Mouse (Mus musculus) urinary bladder, postnatal 36 days (tissue): Measurements from ENCODE around the gene Plvap.
"Not testable (repeated sequence)": the region's sequence is repeated elsewhere in the genome, so short reads cannot be mapped to it uniquely, and the experiment has no call there.

Source experiments
- DNase-seq, 2 experiments: peaks; one replicate each; pipeline ENCODE4 v3.0.0; 2022; ENCODE audit warnings: low spot score in 2 of 2, mixed read lengths in 1 of 2

The Plvap gene

DNA sequence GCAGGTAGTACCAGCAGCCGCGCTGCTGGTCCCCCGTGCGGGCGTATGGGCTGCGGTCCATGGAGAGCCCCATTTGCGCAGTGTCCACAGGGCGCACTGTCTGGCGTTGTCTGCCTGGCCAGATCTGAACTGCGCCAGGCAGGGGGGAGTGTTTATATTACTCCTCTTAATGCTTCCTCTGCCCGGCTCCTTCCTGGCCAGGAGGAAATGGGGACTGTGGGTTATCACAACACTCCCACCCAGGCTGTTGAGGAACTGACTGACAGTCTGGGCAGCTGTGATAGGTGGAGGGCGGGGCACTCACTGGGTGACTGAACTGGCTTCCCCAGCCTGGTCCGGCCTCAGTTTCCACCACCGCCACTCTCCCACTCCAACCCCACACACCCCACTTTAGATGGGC, at the start of gene Plvap:
TSS of gene Plvap (minus strand) at position 109 of the 400 bp plus-strand sequence.
- no peak for DNase-seq

DNA sequence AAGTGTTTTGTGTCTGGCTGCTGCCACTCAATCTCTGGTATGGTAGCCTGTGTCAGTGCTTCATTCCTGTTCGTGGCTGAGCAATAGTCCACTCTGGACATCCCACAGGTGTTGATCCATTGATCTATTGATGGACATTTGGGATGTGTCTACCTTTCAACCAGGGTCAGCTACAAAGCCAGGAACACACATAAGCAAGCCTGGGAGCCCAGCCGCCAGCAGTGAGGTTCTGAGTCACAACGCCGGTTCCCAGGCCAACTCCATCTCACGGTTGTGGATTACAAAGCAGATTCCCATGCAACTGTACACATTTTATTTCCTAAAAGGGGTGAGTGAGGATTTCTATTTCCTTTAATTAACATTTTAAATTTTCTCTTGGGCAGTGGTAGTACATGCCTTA, 49.2 kb upstream of the Plvap start:
- DNase-seq: no peak

DNA sequence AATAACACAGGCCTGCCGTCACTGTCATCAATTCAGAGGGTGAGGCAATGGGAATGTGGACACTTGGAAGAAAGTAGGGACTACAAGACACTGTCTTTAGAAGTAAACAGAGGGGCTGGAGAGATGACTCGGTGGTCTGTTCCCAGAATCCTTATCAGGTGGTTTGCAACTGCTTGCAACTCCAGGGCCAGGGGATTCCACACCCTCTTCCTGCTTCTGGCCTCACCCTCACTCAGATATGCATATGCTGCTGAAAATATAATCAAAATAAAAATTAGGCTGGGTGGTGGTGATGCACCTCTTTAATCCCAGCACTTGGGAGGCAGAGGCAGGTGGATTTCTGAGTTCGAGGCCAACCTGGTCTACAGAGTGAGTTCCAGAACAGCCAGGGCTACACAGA, 48.5 kb upstream of the Plvap start:
- DNase-seq: no peak

DNA sequence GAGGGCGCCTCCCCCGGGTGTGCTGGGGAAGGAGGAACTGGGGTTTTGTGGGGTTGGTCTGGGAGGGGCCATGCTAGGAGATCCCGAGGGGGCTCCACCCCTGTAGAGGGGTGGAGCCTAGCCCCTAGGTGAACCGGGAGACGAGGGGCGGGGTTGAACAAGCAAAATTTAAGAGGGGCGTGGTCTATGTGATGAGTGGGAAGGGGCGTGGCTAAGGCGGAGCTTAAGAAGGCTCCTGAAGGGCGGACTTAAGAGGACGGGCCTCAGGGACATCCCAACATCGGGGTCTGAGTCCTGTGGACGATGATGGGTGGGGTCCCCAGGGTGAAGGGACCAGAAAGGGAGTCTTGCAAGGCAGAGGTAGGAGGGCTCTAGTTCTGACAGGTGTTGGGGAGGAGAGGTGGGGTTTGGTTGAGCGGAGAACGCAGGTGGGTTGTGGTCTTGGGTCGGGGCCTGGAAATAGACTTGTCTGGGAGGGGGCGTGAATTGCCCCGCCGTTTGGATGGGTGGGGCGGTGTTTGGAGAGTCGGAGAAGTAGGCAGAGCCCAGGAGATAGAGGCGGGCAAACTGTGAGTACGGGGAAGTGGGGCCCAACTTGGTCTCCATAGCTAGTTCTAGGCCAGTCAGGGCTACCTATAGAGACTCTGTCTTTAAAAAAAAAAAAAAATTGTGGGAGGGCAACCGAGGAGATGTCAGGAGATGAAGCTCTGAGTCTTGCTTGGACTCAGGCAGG, 47.6 kb upstream of the Plvap start:
- peak; percentile 66 to 78 for DNase-seq

DNA sequence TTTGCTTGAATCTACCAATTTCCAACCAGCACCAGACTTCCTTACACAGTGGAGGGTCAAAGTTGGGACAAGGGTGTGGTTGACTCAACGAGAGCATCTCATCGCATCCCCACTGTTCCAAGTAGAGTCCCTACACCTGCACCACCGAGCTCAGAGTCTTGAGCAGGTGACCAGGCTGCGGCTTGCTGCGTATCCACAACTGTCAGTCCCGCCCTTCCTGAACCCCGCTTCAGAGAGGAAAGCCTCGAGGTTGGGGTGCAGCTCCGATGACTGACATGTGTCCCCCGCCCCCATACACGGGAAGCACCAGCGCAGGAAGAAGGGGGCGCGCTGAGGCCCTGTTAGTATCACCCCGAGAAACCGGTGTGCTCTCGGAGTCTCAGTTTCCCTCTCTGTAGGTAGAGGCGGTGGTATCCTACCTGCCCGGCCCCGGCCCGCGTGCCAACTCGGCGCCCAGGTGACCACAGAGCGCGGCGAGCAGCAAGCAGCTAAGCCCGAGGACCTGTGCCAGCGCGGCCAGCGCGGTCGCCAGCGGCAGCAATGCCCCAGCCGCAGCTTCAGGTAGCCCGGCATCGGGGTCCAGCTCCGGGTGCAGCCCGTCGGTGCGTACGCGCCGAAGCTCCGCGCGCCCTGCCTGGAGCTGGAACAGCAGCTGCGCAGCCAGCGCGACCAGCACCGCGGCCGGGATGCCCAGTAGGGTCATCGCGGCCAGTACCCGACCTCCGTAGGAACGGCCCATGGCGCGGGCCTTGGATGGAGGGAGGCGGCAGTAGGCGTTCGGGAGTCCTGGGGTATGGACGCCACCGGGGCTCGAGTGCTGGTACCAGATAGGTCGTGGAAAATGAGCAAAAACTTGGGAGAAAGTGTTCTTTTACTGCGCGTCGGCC, 46.8 kb upstream of the Plvap start, which contains the start of gene Tmem221:
TSS of gene Tmem221 (minus strand) at position 801 of the 887 bp plus-strand sequence.
- no peak for DNase-seq

DNA sequence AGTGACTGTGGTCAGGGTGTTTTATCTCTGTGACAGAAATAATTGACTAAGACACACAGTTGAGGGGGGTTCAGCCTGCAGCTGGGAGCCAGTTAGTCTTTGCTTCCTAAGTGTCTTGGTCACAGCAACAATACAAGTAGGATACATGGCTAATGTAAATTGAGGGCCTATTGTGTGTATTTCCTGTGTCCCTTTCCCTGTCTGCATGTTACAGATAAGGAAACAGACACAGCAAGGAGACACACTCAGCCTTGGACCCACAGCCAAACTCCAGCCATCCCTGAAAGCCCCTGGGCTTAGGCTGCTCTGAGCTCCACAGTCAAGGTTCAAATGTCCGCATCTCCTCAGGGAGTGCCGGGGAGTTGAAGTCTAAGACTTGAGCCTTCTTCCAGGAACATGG, 43.1 kb upstream of the Plvap start:
- DNase-seq: no peak

DNA sequence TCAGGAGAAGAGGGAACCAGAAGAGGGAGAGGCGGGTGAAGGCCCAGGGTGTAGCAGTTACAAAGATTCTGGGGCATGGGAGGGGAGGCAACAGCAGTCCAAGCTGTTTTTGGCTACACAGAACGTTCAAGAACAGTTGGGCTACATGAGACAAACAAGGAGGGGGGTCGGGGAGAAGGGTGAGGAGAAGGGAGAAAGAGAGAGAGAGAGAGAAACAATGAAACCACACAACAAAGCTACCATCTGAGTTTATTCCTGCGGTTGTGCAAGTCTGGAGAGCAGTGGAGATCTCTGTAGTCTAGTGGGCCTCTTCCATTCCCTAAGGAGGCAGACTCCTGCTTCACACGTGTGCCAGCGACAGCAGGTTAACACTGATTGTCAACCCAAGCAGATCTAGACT, 42.4 kb upstream of the Plvap start:
- DNase-seq: no peak

DNA sequence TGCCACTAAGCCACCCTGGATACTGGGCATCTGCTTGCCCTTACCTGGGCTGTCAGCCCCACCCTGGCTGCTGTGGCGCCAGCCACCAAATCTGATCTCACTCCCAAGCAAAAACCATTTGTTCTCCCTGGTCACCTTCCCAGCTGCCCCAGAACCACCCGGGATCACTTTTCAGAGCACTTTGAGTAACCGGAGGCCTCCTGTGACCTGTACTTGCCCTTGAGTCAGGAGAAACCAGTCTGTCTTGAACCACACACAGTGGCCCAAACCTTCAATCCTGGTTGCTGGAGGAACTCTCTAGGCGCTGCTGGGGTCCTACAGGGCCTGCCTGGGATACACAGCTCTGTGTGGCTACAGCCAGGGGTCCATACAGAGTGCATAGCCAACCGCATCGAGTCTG, 41.2 kb upstream of the Plvap start:
- no peak for DNase-seq

DNA sequence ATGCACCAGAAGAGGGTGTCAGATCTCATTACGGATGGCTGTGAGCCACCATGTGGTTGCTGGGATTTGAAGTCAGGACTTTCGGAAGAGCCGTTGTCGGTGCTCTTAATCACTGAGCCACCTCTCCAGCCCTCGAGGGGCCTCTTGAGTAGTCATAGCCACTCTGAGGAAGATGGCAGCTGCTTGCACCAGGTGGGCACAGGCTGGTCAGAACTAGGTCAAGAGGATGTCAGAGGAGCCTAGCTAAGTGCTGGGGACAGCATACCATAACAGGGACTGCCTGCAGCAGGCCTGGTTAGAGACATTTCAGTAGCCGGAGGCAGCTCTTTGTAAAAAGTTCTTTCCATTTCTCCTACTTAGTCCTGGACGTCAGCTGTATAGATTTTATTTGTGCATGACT, 39.2 kb upstream of the Plvap start:
- no peak for DNase-seq

DNA sequence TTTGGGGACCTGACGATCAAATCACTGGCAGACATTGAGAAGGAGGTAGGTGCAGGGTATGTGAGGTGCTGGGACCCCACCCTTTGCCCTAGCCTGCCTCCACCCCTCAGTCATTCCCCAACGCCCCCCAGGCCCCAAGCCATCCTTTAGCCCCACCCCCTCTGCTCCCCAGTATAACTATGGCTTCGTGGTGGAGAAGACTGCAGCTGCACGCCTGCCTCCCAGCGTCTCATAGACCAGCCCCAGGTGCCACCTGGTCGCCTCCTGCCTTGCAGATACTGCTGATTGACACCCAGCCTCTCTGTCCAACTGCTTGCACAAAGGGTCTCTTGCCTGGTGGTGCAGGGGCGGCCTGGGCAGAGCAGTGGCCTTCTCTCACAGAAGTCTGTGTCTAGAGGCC, 36.0 kb upstream of the Plvap start:
- no peak for DNase-seq

DNA sequence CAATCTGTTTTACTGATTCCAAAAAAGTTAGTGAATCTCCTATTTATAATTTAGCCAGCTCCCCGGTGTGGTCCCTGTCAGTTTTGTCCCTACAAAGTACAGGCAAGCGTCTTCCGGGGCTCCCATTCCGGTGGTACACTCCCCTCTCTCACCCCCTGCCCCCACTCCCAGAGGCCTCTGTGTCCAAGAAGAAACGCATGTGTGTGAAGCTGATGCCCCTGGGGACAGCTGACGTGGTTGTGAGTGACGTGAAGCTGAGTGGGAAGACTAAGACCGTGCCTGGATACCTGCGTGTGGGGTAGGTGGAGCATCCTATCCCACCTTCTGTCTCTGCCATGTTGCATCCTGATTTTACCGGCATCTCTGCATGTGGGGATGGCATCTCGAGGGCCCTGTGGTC, 33.5 kb upstream of the Plvap start:
- DNase-seq: no peak

DNA sequence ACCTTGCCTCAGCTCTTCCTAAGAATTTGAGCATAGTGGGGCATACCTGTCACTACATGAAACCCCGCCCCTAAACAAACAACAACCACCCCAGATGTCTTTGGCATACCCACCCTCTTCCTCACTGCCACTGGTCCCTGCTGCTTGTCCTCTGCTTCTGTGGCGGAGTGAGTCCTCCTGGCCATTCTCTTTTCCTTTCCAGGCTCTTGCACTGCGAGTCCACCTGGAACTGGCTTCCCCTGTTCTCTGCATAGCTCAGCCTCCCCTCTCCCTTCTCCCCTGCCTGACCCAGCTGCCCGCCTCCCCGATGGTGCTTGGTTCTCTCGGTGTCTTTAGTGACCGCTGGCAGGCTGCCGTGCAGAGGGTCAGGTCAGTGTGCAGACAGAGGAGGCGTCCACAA, 32.2 kb upstream of the Plvap start:
- no peak for DNase-seq

DNA sequence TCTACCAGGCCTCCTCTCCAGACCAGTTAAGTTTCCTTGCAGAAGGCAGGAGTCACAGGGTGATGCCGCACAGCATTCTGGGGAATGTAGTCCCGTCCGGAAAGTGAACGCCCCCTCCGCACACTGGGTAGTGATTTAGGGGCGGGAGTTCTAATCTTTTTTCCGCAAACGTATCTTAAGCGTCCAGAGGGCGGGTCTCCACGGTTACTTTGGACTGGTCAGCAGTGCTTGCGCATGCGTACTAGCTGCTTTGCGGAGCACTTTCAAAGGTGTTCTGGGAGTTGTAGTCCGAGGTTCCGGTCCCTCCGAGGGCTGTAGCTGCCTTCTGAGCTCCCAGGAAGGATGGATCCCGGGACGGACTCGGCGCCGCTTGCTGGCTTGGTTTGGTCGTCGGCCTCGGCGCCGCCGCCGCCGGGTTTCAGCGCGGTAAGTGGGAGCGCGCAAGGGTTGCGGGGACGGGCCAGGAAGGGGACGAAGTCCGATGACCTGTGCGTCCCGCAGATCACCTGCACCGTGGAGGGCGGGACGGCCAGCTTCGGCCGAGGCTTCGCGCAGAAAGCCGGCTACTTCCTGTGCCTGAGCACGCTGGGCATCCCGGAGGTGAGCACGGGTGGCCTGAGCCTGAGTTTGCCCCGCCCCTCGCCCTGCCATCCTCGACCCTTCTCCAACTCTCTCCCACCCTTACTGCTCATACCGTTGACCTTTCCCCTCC, 31.2 kb upstream of the Plvap start, which contains the start of gene Mvb12a:
TSS of gene Mvb12a (plus strand) at position 291 of the 712 bp plus-strand sequence.
- peak; percentile 90 to 97 for DNase-seq

DNA sequence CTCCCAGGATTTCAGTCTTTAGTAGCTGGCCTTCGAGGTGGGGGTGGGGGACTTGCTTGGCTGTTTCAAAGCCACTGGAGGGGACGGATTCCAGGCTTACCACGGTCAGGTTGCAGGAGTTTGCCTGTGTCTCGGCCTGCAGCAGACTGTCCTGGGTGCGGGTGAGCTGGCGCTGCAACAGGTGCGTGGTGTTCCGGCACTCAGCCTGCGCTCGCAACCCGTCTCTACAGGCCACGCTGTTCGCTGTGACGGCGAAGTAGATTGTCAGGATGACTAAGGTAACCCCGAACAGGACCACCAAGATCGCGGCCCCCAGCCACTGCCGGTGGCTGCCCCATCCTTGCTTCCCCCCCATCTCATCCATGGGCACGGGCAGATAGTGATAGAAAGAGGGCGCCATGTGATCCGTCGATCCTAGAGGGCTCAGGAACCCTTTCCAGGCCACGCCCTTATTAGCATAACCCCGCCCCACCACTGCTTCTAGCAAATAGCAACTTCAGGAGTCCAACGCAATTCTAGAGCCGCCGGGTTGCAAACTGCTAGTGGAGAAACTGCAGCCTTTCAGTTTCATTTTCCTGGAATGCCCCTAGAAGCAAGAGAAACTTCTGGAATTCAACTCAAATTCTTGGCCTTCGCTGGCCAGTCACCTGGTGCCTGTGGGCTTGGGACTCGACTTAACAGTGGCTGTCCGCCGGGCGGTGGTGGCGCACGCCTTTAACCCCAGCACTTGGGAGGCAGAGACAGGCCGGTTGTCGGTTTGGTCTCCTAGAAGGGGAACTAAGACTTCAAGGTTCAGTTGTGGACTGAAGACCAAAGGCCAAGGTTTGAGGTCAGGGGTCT, 25.7 kb upstream of the Plvap start, which contains the start of gene Bst2:
TSS of gene Bst2 (minus strand) at position 429 of the 840 bp plus-strand sequence.
- peak; percentile 82 to 90 for DNase-seq

DNA sequence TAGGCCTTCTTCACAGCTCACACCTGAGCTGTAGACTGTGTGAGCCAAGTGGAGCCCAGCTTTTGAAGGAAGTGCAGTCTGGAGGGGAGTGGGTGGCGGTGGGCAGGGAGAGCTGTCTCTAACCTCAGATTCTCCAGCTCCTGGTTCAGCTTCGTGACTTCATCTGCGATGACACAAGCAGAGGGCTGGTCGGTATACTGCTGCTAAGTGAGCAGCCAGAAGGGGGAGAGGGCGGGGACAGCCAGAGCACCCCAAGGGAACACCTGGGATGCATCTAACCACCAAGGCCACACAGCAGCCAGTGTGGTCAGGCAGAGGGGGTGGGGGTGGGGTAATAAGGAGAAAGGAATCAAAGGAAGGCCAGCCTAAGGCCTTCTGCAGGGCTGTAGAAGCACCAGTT, 24.1 kb upstream of the Plvap start:
- no peak for DNase-seq

DNA sequence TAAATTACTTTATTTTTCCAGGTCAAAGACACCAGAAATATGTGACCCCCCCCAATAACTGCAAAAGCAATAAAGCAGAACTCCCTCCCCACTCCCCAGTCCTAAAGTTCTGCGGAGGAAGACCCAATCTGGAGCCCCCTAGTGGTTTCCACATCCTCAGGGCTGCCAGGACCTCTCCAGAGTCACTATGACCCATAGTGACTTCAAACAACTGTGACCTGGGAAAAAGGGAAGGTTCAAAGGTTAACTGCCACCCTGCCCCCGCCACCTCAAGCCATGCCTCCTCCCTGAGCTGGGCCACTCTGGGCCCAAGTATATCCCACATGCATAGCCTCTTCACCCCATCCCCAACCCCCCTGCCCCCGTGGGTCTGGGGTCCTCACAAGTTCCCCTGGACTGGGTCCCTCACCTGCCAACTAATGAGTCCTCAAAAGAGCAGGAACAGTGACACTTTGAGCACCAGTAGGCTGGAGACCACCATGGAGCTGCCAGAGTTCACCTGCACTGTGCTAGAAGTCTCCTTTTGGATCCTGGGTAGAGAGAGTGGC, 22.8 kb upstream of the Plvap start:
- no peak for DNase-seq

DNA sequence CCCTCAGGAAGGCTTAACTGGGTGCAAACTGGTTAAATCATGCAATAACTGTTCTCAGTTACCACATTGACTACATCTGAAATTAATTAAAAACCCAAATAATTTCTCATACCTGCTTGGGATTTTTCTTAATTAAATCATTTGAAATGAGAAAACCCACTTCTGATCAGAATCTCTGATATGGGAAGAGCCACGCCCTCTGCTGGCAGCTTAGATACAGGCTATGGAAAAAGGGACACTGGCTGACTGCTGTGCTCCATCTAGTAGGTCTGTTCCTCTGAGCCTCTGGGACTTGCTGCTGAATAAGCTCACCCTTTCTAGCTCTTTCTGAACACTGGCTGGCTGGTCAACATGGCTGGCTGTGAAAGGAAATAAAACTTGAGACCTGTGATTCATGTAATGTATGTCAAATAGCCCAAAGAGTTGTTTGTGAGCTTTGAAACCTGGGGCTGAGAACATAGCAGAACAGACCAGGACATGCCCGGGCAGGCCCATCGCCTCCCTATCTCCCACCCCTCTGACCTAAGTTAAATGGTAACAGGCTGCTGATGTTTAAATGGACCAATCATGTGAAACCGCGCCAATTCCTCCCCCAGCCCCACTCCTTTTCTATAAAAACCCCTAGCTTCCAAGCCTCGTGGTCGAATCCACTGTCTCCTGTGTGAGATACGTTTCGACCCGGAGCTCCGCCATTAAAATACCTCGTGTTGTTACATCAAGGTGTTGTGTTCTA, 19.3 kb upstream of the Plvap start:
- DNase-seq: not testable (repeated sequence)

DNA sequence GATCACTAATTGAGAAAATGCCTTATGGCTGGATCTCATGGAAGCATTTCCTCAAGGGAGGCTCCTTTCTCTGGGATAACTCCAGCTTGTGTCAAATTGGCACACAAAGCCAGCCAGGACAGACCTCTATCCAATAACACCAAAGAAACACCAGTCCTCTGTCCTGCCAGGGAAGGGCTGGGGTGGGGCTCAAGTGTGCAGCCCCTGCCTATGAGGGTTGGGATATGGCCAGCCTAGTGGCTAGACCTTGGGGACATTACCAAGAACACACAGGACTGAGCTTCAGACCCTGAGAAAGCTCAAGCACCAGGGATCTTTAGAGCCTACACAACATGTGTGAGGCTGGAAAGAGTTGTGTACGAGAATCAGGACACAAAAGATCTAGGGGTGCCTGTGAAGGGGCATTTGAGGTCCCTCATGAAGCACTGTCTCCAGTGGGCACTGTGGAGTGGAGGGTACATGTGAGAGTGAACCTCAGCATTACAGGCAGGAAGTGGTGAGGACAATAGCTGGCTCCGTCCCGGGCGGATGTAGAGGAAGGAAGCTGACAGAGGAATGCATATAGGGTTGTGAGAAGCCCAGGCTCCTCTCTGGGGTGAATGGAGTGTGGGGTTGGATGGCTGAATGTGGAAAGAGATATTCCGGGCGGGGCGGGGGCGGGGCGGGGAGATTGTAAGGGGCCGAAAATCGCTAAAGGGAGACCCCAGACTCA, 17.0 kb upstream of the Plvap start:
- DNase-seq: no peak

DNA sequence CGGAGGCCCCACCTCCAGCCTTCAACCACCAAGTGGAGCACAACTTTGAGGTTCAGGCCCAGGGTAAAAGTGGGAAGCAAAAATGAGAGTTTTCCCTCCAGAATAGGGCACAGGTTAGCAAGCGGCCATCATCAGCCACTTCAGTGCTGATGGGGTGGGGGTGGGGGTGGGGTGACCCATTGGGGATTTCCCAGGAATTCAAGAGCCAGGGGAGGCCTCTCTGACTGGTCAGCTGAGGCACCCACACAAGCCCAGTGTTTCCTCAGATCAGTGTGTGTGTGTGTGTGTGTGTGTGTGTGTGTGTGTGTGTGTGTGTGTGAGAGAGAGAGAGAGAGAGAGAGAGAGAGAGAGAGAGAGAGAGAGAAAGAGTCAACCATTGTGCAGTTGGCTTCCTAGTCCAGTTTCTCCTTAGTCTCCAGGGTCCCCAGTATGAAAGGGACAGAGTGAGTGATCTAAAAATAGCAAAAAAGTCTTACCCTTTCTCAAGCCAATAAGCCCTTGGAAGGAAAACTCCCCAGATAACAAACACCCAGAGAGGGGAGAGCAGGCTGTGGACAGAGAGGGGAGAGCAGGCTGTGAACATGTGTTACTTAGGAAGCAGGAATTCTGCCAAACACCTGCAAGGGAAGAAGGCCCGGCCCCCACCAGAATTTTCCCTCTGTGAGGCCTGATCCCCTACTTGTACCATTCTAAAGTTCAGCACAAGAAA, 15.8 kb upstream of the Plvap start:
- no peak for DNase-seq
